Mouse (Mus musculus) neutrophil, adult 83 days (primary cell): Measurements from ENCODE around the gene Dnajc16. TPM values are rescaled to one million over a fixed set of nuclear protein-coding genes. Genes with fewer than 3 reads are reported as not detected.

ENCODE experiments used
- total RNA-seq, 2 experiments: library from RNA; stranded (reverse); gene quantifications; one replicate each; pipeline ENCODE4 v1.2.4; 2023

Gene Dnajc16
- 1 to 10 TPM; 4.9 TPM for total RNA-seq

GRCm38 (mm10) chr4:141790524-141790990 lies at the start of gene Dnajc16:
Dnajc16 (minus strand) TSS chr4:141790931.

GRCm38 (mm10) chr4:141826060-141826459 lies 35.3 kb upstream of the Dnajc16 start, which contains the start of gene Cela2a:
Cela2a (minus strand) TSS chr4:141826160.

GRCm38 (mm10) chr4:141793282-141794151 lies 2.8 kb upstream of the Dnajc16 start, which contains the start of gene Casp9:
Casp9 (plus strand) TSS chr4:141793612.

GRCm38 (mm10) chr4:141746578-141747346 lies 44.0 kb downstream of the Dnajc16 start, which contains the start of gene Agmat:
Agmat (plus strand) TSS chr4:141746672.

GRCm38 (mm10) chr4:141722731-141723672 lies 67.7 kb downstream of the Dnajc16 start, which contains the start of gene Ddi2:
Ddi2 (minus strand) TSS chr4:141723419.

Other genes with a start within 250 kb of the Dnajc16 start
- gene Fblim1, start 184.8 kb downstream of the Dnajc16 start, total RNA-seq = under 1 TPM in 1 of 2 experiments, not detected in 1; 0.42 TPM
- not detected for gene Tmem82, start 172.3 kb downstream of the Dnajc16 start, total RNA-seq
- gene Slc25a34, start 167.1 kb downstream of the Dnajc16 start, total RNA-seq = not detected
- 10 to 100 TPM; 25.6 to 26.4 TPM for gene Plekhm2, start 126.0 kb downstream of the Dnajc16 start, total RNA-seq
- gene Rsc1a1, start 105.3 kb downstream of the Dnajc16 start, total RNA-seq = 1 to 10 TPM in 1 of 2 experiments, under 1 TPM in 1; 0.79 to 1.3 TPM
- gene Ddi2, start 67.5 kb downstream of the Dnajc16 start, total RNA-seq = 10 to 100 TPM; 42.8 to 46.7 TPM
- not detected for gene Agmat, start 44.3 kb downstream of the Dnajc16 start, total RNA-seq
- gene Casp9, start 2.7 kb upstream of the Dnajc16 start, total RNA-seq = 10 to 100 TPM; 20.4 to 20.5 TPM
- not detected for gene Cela2a, start 35.2 kb upstream of the Dnajc16 start, total RNA-seq
- not detected for gene Ctrc, start 55.4 kb upstream of the Dnajc16 start, total RNA-seq
- gene Efhd2, start 84.0 kb upstream of the Dnajc16 start, total RNA-seq = 100 to 1,000 TPM; 118 to 123 TPM
- gene Fhad1, start 224.2 kb upstream of the Dnajc16 start, total RNA-seq = not detected